Mouse (Mus musculus): Measurements from ENCODE around the gene Sec1. TPM values are rescaled to one million over a fixed set of nuclear protein-coding genes. Genes with fewer than 3 reads are reported as not detected.

The Sec1 gene
- total RNA-seq, 2 experiments from 2014 or later: 2.2 to 2.3 TPM

- Histone ChIP-seq H3K4me3 (peak overlapping the region; percentile 51), H3K27ac (peak overlapping the region; percentile 63)
- no peak for TF ChIP-seq CTCF (conservative IDR thresholded peaks at IDR 0.05)
- DNase-seq (ENCODE audit: low spot score in 2 of 2): no peak
These were observed 49.2 kb downstream of the Sec1 start for GRCm38 (mm10) chr7:45644872-45645590.

- DNase-seq (ENCODE audit: low spot score in 2 of 2): peak; percentile 67 to 76
- Histone ChIP-seq H3K27ac (peak overlapping the region; percentile 63), H3K4me3 (peak overlapping the region; percentile 51)
- TF ChIP-seq CTCF (conservative IDR thresholded peaks at IDR 0.05): no peak
These were observed 50.0 kb downstream of the Sec1 start for GRCm38 (mm10) chr7:45644183-45644582.

GRCm38 (mm10) chr7:45643441-45644178, 50.6 kb downstream of the Sec1 start:
- H3K27ac ChIP-seq: peak overlapping the region; percentile 85
- peak overlapping the region; percentile 59 for H3K4me3 ChIP-seq
- TF ChIP-seq CTCF (conservative IDR thresholded peaks at IDR 0.05): no peak
- DNase-seq (ENCODE audit: low spot score in 2 of 2): peak; percentile 86 to 94

- TF ChIP-seq CTCF (conservative IDR thresholded peaks at IDR 0.05): no peak
- no peak for DNase-seq (ENCODE audit: low spot score in 2 of 2)
- peak overlapping the region; percentile 59 for H3K4me3 ChIP-seq
- peak overlapping the region; percentile 85 for H3K27ac ChIP-seq
These were observed 51.5 kb downstream of the Sec1 start for GRCm38 (mm10) chr7:45642503-45643255.

- DNase-seq (ENCODE audit: low spot score in 2 of 2): no peak
- Histone ChIP-seq H3K4me3 (no peak overlapping the region), H3K27ac (0 out of 2 replicates have a peak overlapping the region, but pooled peaks have one; percentile 7)
- no peak for TF ChIP-seq CTCF (conservative IDR thresholded peaks at IDR 0.05)
These were observed 52.1 kb downstream of the Sec1 start for GRCm38 (mm10) chr7:45642083-45642482.

- Histone ChIP-seq H3K27ac (0 out of 2 replicates have a peak overlapping the region, but pooled peaks have one; percentile 7), H3K4me3 (no peak overlapping the region)
- DNase-seq (ENCODE audit: low spot score in 2 of 2): no peak
- TF ChIP-seq CTCF (conservative IDR thresholded peaks at IDR 0.05): no peak
These were observed 52.7 kb downstream of the Sec1 start for GRCm38 (mm10) chr7:45641391-45642040.

GRCm38 (mm10) chr7:45640191-45640957, 53.8 kb downstream of the Sec1 start:
- no peak for DNase-seq (ENCODE audit: low spot score in 2 of 2)
- H3K27ac ChIP-seq: peak overlapping the region; percentile 14; the same call in 1 of the 2 replicates
- no peak for TF ChIP-seq CTCF (conservative IDR thresholded peaks at IDR 0.05)
- H3K4me3 ChIP-seq: no peak overlapping the region

- TF ChIP-seq CTCF (conservative IDR thresholded peaks at IDR 0.05): no peak
- Histone ChIP-seq H3K27ac (peak within 1 kb of the TSS; percentile 14; the same call in 1 of the 2 replicates), H3K4me3 (no peak within 1 kb of the TSS)
- DNase-seq (ENCODE audit: low spot score in 2 of 2): no peak
These were observed 54.6 kb downstream of the Sec1 start, which contains the start of gene Mamstr for GRCm38 (mm10) chr7:45639561-45640027. Gene Mamstr, plus strand, starts transcription at chr7:45639977.

- H3K27ac ChIP-seq: peak overlapping the region; percentile 63
- TF ChIP-seq CTCF (conservative IDR thresholded peaks at IDR 0.05): 0 out of 2 replicates have a peak, but pooled peaks have one; percentile 19
- peak overlapping the region; percentile 45 for H3K4me3 ChIP-seq
- DNase-seq (ENCODE audit: low spot score in 2 of 2): peak; percentile 94 to 98
These were observed 55.4 kb downstream of the Sec1 start for GRCm38 (mm10) chr7:45638623-45639401.

- Histone ChIP-seq H3K27ac (no peak overlapping the region), H3K4me3 (peak overlapping the region; percentile 45; the same call in 1 of the 2 replicates)
- no peak for DNase-seq (ENCODE audit: low spot score in 2 of 2)
- no peak for TF ChIP-seq CTCF (conservative IDR thresholded peaks at IDR 0.05)
These were observed 56.5 kb downstream of the Sec1 start for GRCm38 (mm10) chr7:45637710-45638109.
